Mouse (Mus musculus): Measurements from ENCODE around the gene Cfdp1. TPM values are rescaled to one million over a fixed set of nuclear protein-coding genes. Genes with fewer than 3 reads are reported as not detected.

The Cfdp1 gene
- total RNA-seq, 2 experiments from 2014 or later, result 18.1 to 21.4 TPM

DNA sequence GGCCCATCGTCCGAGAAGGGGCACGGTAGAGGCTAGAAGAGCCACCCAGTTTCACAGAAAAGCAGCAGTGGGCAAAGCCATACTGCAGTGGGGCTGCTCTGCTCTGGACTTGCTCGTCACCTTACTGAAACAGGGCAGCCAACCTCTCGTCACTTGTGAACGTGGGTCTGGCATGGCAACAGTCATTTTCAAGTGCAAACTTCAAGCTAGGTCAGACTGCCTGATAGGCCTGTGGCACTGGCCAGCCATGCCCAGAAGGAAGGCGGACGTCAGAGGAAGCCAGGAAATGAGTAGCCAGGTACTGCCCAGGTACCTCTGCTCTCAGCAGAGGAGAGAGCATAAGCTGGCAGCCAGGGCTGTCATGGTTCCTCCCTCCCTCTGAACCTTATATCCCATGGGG, 113.1 kb downstream of the Cfdp1 start:
- DNase-seq, result no peak

DNA sequence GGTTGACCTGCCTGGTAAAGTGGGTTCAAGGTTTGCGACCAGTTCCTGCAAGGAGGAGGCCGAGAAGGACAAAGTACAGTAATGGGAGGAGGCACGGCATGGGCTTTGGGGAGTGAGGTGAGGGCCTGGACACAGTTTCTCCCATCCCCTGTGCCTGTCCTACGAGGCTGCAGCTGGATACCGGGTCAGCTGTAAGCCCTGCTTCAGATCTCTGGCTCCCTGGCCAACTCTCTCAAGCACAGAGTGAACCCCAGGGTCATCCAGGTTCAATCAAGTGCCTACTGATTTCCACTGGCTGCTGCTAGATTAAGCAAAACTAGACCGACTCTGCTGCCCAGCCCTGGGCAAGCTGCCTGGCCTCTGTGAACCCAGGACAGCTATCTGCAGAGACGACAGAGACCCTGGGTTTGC, 113.8 kb downstream of the Cfdp1 start:
- DNase-seq, result no peak

DNA sequence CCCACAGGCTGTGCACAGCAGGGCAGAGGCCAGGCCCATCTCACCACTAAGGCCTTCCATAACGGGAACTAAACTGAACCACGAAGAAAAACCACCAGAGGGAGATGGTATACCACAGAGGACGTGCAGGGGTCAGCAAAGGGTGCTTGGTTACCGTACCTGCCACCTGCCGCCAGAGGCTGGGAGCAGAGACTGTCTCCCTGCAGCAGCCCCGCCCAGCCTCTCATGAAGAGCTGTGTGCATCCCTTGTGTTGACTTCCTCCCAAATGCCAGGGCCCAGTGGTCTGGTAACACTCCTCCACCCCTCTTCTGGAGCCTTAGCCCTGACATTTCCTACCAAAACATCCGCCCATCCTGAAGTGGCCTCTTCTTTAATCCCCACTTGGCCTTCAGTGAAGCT, 114.5 kb downstream of the Cfdp1 start:
- no peak for DNase-seq

DNA sequence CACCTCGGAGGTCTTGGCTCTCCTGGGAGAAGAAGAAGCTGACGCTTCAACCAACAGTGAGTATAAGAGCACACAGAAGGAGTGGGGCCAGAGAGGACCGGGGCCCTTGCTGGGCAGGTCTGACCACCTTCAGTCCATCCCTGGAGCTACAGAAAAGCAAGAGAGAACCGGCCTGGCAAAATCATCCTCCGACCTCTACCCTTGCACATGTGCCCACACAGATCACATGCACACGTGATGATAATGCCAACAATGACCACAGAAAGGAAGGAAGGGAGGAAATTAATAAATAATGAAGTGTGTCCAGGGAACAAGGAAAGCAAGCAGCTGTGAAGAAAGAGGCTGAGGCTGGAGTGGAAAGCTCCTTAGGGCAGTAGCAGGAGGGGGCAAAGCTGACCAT, 115.2 kb downstream of the Cfdp1 start:
- no peak for DNase-seq

DNA sequence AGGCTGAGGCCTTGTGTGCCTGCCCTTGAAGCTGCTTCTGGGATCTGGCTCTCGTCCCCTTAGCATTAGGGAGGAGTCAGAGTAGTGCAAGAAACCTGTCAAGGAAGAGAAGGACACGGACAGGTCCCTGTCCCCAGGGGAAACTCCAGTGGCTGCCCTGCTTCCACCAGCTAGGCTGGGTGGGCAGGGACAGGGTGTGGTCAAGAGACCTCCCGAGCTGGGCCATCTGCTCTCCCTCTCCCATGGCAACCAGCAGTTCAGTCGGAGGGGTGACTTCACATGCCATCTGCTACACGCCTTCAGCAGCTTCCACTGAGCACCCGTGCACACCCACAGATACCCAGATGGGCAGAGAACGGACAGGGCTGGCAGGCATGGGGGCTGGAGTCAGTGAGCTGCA, 117.8 kb downstream of the Cfdp1 start:
- no peak for DNase-seq

DNA sequence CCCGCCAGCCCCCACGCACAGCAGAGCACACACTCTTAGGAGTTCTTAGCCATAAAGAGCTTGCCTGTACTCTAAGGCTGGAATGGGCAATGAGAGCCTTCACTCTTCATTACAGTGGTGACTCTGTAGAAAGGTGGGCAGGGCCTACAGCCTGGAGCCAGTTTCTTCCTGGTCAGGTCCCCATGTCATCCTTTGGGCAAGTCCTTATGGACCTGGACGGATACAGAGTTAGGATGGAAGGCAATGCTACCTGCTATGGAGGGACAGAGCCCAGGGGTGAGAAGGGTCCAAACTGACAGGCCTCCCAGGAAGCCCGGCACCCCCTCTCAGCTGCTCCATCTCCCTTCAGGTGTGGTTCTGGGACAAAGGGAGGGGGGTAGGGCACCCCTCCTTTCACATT, 118.3 kb downstream of the Cfdp1 start:
- no peak for DNase-seq

DNA sequence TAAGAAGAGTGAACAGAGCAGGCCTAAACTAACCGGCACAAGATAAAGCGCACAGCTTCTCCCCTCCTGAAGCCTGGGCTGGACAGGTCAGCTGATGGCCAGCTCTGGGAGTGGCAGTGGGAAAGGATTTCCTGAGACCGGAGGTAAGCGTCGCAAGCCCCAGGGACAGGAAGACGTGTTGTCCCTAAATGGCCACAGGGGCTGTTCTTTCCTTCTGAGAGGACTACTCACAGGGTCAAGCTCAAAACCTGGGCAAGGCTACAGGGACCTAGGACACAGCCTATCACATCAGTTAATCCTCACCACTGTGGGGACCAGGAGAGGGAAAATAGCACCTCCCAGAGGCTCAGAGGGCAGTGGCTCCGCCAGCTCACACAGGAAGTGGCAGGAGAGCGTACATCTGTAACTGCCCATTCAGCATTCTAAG, 118.7 kb downstream of the Cfdp1 start:
- no peak for DNase-seq

DNA sequence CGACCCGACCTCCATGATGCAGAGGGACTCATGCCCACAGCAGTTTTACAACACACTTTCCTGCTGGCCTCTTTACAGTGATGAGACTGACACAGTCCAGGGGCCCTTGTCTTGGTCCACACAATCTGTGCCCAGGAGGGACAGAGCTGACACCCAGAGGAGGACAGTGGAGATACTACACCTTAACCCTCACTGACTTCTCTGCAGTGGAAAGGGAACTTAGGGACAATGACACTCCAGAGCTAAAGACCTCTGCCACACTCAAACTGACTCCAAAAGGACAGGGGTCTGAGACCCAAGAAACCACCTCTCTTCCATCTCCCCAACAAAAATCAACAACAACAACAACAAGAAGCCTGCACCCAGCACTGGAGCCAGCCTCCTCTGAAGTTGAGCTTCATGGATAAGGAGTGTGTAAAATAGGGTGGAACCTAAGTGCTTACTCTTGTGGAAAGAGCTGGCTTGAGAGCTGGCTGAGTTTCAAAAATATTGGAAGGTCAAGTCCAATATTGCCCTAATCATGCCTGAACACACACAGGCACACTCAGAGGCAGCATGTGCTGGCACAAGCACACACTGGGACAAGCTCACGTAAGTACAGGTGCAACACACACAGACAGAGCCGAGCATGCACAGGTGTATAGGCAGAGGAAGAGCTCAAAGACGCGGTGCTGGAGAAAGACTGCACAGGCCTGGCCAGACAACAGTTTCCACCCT, 119.7 kb downstream of the Cfdp1 start:
- DNase-seq, result no peak

DNA sequence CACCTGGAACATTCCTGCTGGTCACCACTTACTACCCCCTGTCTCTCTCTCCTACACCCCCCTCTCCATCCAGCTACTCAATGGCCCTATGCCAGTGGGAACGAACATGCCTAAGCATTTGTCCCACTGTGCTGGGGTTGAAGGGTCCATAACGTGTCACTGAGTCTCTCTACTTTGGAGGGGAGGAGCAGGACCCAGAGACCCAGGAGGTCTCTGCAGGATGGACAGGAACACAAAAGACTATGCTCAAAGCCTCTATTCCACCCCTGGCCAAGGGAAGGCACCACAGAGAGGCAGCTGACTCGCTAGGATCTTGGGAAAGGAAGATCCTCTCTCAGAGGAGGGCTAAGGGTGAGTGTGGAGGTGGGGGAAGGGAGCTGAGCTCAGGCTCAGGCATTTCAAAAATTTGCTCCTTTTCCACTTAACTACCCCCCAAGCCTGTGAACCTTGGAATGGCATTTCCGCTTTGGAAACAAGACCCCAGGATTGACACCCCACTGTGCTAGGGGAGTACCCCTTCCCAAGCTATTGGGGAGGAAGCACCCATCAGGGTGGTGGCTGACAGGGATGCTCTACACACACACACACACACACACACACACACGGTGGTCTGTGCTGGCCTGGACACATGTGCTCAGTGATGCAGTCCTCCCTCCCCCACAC, 120.4 kb downstream of the Cfdp1 start:
- DNase-seq, result no peak

DNA sequence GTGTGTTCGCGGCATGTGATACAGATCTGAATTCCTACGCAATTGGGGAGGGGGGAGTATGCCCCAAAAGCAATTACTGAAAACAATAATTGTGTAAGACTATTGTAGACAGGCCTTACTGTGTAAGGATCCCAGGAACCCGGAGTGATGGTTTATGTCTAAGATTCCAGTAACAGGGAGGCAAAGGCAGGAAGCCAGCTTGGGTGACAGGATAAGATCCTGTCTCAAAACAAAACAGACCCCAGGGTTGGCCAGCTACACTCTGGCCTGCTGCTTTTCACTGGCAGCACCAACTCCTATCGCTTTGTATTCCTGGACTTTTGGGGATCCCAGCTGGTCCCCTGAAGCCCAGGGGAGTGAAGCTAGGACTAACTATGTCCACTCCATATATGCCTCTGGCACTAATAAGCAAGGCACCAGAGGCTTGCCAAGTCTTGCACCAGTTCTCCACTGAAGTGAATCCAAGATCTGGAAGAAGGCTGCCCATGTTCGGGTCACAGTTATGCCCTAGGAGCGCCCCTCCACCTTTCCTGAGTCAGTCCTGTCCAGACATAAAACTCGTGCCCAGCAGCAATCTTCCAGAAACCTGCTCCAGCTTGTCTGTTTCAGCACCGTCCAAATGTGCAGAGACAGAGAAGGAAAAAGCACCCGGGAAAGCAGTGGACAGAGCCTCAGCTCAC, 121.5 kb downstream of the Cfdp1 start:
- DNase-seq, result no peak

DNA sequence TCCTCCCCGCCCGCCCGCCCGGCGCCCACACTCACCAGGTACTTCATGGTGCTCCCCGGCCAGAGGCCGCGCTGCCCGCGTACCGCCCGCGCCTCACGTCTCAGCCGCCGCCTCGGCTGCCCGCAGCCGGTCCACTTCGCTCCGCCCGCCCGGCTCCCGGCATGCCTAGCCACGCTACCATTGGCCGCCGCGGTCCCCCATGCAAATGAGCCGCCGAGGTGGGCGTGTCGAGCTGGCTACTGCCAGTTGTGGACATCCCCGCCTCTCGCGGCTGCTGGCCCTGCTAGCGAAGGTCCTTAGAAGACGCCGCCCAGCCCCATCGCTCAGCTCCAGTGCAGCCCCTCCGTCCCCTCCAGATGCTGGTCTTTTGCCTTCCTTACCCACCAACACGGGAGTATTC, 122.1 kb downstream of the Cfdp1 start:
- peak; percentile 97 for DNase-seq

DNA sequence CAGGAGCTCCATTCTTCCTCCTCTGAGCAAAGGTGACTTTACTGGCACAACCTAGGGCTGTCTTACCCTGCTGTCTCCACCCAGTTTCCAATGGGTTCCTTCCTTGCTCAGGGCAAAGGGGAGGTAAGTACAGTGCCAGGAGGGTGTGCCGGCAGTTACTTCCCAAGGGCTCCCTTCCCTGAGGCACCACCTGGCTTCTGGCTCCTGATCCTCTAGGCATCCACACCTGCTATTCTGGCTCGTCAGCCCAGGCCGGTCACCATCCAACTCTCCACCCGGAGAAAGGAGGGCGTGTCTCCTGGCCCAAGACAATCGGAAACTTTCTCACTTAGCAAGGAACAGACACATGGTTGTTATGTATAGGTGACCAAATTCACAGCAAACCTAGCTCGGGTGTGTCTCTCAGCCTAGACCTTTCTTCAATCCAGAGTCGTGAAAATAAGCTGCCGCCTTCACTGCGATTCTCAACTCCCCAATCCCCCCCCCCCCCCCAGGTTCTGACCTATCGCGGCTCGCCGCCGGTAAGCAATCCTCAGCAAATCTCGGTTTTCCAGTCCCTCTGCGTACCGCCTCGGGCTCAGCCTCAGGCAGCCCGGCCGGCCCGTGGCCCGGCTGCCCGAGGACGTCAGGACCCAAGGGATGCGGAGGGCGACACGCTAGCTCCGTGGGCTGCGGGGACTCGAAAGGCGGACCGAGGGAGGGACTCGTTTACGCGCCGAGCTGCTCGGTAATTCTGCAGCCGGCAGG, 122.7 kb downstream of the Cfdp1 start:
- DNase-seq, result no peak

DNA sequence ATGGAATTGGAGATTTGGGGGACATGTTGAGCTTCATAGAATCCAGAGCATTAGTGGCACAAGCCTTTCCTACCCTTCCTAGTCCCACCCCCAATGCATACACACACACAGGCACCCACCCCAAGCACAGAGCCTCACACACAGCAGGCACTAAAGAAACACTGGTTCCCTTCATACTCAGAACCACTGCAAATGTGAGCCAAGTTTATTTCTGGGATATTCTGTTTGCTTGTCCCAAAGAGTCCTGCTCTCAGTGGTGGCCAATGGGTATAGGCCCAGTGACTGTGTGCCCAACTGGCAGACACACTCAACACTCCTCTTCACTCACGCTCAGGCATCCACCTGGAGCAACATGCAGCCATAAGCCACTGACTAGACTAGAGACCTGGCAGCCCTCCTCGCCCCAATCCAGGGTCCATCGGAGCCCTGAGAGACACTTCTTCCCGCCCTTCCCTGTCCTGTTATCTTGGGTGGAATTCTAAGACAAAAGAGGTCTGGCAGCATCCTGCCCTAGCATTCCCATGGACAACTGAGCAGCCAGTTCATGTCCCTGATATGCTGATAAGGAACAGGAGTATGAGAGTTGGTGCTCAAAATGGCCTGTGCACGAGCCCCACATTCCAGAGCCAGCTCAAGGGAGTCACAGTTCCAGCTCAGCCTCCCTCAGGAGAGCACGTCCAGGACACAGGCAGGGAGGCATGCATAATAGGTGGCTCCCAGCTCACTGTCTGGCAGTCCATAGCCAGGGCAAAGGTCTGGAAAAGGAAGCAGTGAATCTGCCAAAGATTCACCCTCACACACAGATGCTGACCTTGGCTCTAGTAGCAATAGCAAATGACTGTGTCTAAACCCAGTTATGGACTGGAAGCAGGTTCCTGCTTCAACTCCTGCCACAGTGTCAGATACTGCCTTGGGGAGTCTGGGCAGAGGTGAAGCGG, 124.6 kb downstream of the Cfdp1 start:
- DNase-seq, result no peak

DNA sequence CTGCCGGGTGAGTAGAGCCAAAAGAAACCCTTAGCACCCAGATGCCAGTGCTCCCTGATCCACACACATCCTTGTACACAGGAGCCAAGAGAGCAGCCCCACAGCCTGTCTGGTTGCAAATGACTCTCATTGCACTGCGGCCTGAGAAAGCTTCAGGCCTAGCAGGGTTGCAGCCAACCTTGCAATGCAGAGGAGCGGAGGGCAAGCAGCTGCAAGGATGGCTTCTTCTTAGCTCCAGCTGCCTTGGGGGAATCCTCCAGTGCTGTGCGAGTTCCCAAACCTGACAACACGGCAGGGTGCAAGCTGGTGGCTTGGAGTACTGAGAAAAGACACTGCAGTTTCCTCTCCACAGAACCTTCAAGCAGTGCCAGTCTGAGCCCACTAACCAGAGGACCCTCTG, 125.6 kb downstream of the Cfdp1 start:
- DNase-seq, result no peak

DNA sequence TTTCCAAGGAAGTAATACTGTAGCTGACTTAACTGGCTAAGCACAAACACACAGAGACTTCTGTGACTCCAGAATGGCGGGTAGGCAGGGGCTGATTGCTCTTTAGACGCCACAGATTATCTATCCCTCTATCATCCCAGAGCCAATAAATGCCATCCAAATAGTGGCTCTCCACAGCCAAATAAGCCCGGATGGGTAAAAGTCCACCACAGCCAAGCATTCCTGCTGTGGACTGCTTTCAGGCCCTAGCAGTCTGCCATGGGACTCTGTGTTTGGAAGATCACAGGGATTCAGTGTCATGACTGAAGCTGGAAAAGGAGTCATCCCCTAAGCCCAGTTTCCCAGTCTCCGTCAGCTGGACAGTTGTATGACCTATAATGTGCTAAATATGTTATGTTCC, 126.5 kb downstream of the Cfdp1 start:
- no peak for DNase-seq

DNA sequence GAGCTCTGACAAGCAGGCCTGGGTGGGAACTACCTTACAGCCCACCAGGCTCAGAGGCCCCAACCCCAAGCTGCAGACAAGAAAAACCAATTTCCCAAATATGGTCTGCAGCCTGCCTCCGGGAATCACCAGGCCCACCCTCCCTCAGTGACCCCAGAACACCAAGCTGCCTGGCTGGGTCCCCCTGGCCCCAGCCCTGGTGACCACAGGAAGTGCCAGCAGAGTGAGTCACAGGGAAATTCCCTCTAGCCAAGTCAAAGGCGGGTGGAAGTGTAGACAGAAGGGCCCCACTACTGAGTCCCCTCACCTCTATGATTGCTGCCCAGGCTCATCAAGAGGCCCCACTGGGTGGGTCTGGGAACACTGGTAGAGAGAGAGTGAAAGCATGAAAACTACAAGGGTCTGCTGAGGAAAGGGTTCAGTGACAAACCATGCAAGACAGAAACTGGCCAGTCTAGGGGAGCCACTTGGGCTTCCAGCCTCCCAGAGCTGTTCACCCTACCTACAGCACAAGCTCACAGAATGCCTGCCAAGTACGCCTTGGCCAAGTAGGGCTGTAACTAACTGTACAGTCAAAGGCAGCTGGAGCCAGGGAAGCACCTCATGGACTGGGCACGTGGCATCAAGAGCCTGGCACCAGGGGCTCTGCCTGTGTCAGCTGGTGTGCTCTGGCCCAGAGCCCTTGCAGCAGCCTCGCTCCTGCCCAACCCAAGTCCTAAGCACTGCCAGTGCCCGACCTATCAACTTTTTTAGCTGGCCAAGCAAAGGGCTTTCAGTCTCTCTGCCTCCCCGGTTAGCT, 127.8 kb downstream of the Cfdp1 start:
- peak; percentile 92 for DNase-seq

DNA sequence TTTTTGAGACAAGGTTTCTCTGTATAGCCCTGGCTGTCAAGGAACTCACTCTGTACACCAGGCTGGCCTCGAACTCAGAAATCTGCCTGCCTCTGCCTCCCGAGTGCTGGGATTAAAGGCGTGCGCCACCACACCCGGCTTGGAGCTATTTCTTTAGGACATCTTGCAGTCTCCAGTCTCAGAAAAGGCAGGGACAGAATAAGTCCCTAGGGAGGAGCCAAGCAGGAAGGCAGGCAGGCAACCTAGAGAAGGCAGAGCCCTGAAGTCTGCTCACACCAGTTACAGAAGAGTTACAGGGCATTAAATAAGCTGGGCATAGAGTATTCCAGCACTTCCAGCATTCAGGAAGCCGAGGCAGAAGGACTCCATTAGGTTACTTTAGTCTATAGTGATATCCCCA, 128.8 kb downstream of the Cfdp1 start:
- DNase-seq, result no peak

DNA sequence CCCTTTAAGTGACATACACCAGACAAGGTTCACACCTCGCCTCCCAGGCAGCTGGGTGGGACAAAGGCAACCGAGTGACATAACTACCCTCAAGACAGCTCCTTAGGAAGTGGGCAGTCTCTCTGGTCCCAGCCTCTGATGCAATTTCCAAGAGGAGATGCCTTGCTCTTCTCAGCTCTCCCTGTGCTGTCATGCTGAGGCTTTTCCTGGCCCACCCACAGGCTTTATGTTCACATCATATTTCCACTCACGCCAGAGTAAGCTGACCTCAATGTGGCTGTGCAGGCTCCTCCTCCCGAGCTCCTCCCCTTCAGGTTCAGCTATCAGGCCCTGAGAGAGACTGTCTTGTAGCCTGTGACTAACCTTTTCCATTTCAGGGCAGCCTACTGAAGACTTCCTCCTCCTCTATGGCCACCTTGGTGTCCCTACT, 134.0 kb downstream of the Cfdp1 start:
- no peak for DNase-seq

DNA sequence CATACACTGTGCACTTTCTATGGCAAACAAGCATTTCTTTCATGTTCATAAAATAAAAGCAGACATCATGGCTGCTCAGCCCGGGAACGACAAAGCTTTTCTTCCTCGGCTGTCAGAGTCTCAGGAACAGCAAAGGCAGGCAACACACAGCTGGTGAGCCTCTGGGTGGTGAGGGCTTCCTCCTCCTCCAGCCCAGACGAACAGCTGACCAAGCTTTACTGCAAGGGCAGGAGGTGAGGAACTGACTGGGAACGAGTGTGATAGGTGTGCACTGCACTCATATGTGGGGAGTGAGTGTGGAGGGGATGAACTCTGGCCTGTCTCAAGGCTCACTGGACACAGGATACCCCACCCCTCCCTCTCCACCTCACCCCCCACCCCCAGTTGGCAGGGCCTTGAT, 135.2 kb downstream of the Cfdp1 start:
- no peak for DNase-seq

Measured in gastrocnemius, postnatal 25 days (tissue).